Mouse (Mus musculus) ES-CJ7 (cell line): ENCODE measurements at regions not wholly inside any gene's neighbourhood (a gene's known extent, or its start where the extent isn't known, plus 50 kb on each side); places are given as distances from the start of the nearest gene placed in this dataset.
A peak's percentile ranks its signal among the peaks of the same experiment; 100 is the strongest.

ENCODE experiments used
- DNase-seq: peaks from one replicate; pipeline ENCODE4 v3.0.0; 2011; ENCODE audit warnings: low read depth, low spot score

- DNase-seq = peak; percentile 87
Observed at GRCm38 (mm10) chr12:20292368-20292767, 338.1 kb downstream of the Gm21863 start.

- DNase-seq = peak; percentile 95
Observed at GRCm38 (mm10) chr12:20311951-20312849, 357.9 kb downstream of the Gm21863 start.
